Mouse (Mus musculus): Measurements from ENCODE around the gene Hoxb4.

Gene Hoxb4

GRCm38 (mm10) chr11:96297968-96298635 is 20.0 kb upstream of the Hoxb4 start:
- CTCF ChIA-PET: no interaction called here

- CTCF ChIA-PET: no interaction called here
These were observed 19.0 kb upstream of the Hoxb4 start for GRCm38 (mm10) chr11:96298895-96299667.

- CTCF ChIA-PET: interaction anchor here (0.6 to 0.9 kb wide), 3 partner anchors 10 to 31 kb away, joined by 3 to 4 read pairs (median 3); no protein-coding TSS in a partner anchor
These were observed 18.3 kb upstream of the Hoxb4 start for GRCm38 (mm10) chr11:96299781-96300180.

- CTCF ChIA-PET: interaction anchor here (0.6 to 0.9 kb wide), 3 partner anchors 9 to 30 kb away, joined by 3 to 4 read pairs (median 3); no protein-coding TSS in a partner anchor
These were observed 17.6 kb upstream of the Hoxb4 start for GRCm38 (mm10) chr11:96300354-96301063.

- CTCF ChIA-PET: no interaction called here
These were observed 17.0 kb upstream of the Hoxb4 start for GRCm38 (mm10) chr11:96301064-96301431.

- CTCF ChIA-PET: no interaction called here
These were observed 16.2 kb upstream of the Hoxb4 start for GRCm38 (mm10) chr11:96301837-96302236.

- CTCF ChIA-PET: interaction anchor here (0.6 kb wide), 1 partner anchor 541 kb away, joined by 4 read pairs; no protein-coding TSS in a partner anchor
These were observed 15.5 kb upstream of the Hoxb4 start for GRCm38 (mm10) chr11:96302381-96303150.

GRCm38 (mm10) chr11:96303151-96304099 is 14.6 kb upstream of the Hoxb4 start, which contains the start of gene Hoxb5:
Hoxb5 (plus strand) TSS chr11:96303336.
- CTCF ChIA-PET: interaction anchor here (0.6 to 1.4 kb wide), 4 partner anchors 11 to 540 kb away, joined by 3 to 5 read pairs (median 4); partner anchors contain the start of gene Hoxb6

GRCm38 (mm10) chr11:96304381-96305195 is 13.5 kb upstream of the Hoxb4 start:
- CTCF ChIA-PET: interaction anchor here (0.6 to 1.8 kb wide), 6 partner anchors 8 to 175 kb away, joined by 3 to 6 read pairs (median 4); partner anchors contain the start of gene Hoxb6

- CTCF ChIA-PET: interaction anchor here (0.6 to 1.8 kb wide), 2 partner anchors 10 to 177 kb away, joined by 4 to 6 read pairs; no protein-coding TSS in a partner anchor
These were observed 12.4 kb upstream of the Hoxb4 start for GRCm38 (mm10) chr11:96305505-96306182.

- CTCF ChIA-PET: interaction anchor here (0.6 to 1.8 kb wide), 2 partner anchors 11 to 981 kb away, joined by 3 to 6 read pairs; no protein-coding TSS in a partner anchor
These were observed 11.7 kb upstream of the Hoxb4 start for GRCm38 (mm10) chr11:96306183-96306907.

- CTCF ChIA-PET: interaction anchor here (0.6 to 1.8 kb wide), 2 partner anchors 11 to 981 kb away, joined by 3 to 6 read pairs; no protein-coding TSS in a partner anchor
These were observed 11.2 kb upstream of the Hoxb4 start for GRCm38 (mm10) chr11:96306908-96307269.

- CTCF ChIA-PET: interaction anchor here (0.9 kb wide), 1 partner anchor 9 kb away, joined by 3 read pairs; no protein-coding TSS in a partner anchor
These were observed 9.3 kb upstream of the Hoxb4 start for GRCm38 (mm10) chr11:96308763-96309162.

- CTCF ChIA-PET: interaction anchor here (0.7 to 0.9 kb wide), 2 partner anchors 9 to 372 kb away, joined by 3 read pairs; no protein-coding TSS in a partner anchor
These were observed 8.8 kb upstream of the Hoxb4 start for GRCm38 (mm10) chr11:96309288-96309687.

- CTCF ChIA-PET: interaction anchor here (0.6 kb wide), 2 partner anchors 42 to 971 kb away, joined by 3 to 4 read pairs; no protein-coding TSS in a partner anchor
These were observed 7.7 kb upstream of the Hoxb4 start for GRCm38 (mm10) chr11:96310183-96310938.

- CTCF ChIA-PET: interaction anchor here (0.6 kb wide), 1 partner anchor 236 kb away, joined by 3 read pairs; no protein-coding TSS in a partner anchor
These were observed 7.0 kb upstream of the Hoxb4 start for GRCm38 (mm10) chr11:96311097-96311496.

All from spleen, embryonic (tissue).